ENCODE assay signal across 20 mouse cellular contexts in the genomic region with DNA sequence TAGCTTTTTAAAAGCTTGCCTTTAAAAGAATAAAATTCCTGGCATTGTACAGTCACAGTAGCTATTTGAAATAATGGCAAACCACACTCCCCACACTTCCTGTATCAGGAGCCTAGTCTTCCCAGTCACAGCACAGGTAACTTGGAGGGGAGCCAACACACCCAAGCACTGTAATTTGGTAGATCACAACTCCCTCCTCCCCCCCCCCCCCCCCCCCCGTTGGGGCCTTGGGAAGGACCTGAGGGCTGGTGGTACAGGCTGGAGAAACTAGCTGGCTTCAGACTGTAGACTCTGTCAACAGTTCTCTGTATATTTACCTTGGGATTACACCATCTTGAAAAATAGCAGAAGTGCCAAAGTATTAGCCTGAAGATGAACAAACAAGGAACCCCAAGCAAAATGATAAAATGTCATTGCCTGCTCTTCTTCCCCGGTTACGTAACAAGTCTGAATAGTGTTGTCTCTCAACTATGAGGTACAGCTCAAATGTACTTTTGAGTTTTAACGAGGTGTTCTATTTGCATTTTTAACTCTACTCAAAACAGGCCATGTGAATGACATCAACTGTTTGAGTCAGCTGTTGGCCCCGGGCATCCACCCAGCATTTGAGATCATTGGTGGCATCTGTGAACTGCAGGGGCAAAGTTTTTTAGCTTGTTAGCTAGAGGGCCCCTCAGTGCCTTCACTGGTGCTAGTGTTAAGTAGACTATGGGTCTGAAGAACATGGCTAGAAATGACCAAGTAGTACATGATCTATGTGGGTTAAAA. TPM values are rescaled to one million over a fixed set of nuclear protein-coding genes. Genes with fewer than 3 reads are reported as not detected.
A peak's percentile ranks its signal among the peaks of the same experiment; 100 is the strongest.
DNase-seq lines count a peak whose midpoint lies in the region; ATAC-seq lines count a peak whose summit lies in the region.
"Had no signal": no experiment of that assay in that cellular context is flagged by ENCODE, and none has a peak within 500 bp of the region (broad histone marks: within the 10 kb centered on the region; RNA-seq: fewer than 3 reads in every experiment).

No protein-coding gene starts in this region.

- H3K9me3 ChIP-seq in heart, embryonic 11.5 days (replicated peaks; ENCODE audit: control insufficient read depth, low read length) = no peaks in the 10 kb centered on the region
- no peaks in the 10 kb centered on the region for H3K9me3 ChIP-seq in lung, embryonic 16.5 days (ENCODE audit: control insufficient read depth, low read length)
- H3K9me3 ChIP-seq in stomach, embryonic 14.5 days (ENCODE audit: control insufficient read depth, low read depth, low read length) = no peaks in the 10 kb centered on the region
- no peaks in the 10 kb centered on the region for H3K9me3 ChIP-seq in neural tube, embryonic 15.5 days (replicated peaks)
- H3K9me3 ChIP-seq: embryonic facial prominence, embryonic 13.5 days; limb, embryonic 12.5 days; lung, embryonic 15.5 days; midbrain, embryonic 10.5 days had no signal

- no peak overlapping the region for H3K9ac ChIP-seq in heart, embryonic 11.5 days (ENCODE audit: low read depth, low read length)
- no peak overlapping the region for H3K9ac ChIP-seq in lung, embryonic 16.5 days (ENCODE audit: low read length)
- H3K9ac ChIP-seq in stomach, embryonic 14.5 days (replicated peaks; ENCODE audit: low read depth, low read length) = no peak overlapping the region
- H3K9ac ChIP-seq in neural tube, embryonic 15.5 days (replicated peaks) = no peak overlapping the region
- H3K9ac ChIP-seq: embryonic facial prominence, embryonic 13.5 days; limb, embryonic 12.5 days; lung, embryonic 15.5 days had no signal

- no peaks in the 10 kb centered on the region for H3K27me3 ChIP-seq in heart, embryonic 11.5 days (ENCODE audit: control insufficient read depth, insufficient read depth, low read length)
- H3K27me3 ChIP-seq in lung, embryonic 16.5 days (ENCODE audit: control insufficient read depth, insufficient read depth, low read depth, low read length) = no peaks in the 10 kb centered on the region
- no peaks in the 10 kb centered on the region for H3K27me3 ChIP-seq in stomach, embryonic 14.5 days (ENCODE audit: control insufficient read depth, insufficient read depth, low read length)
- no peaks in the 10 kb centered on the region for H3K27me3 ChIP-seq in neural tube, embryonic 15.5 days (replicated peaks)
- H3K27me3 ChIP-seq: embryonic facial prominence, embryonic 13.5 days; limb, embryonic 12.5 days; lung, embryonic 15.5 days had no signal

- DNase-seq in heart, adult 11 months = peak; percentile 77
- no peak for DNase-seq in lung, postnatal 14 days
- peak; percentile 8 for DNase-seq in yolk sac, embryonic 10.5 days (ENCODE audit: low spot score)
- DNase-seq: adrenal gland, adult 8-10 months; cerebellum, adult 11 months; cerebellum, postnatal 10 days; kidney, postnatal 36 days; right cerebral cortex, adult 18-20 months; thymus, adult 2 months had no signal

- no peak for ATAC-seq in heart, embryonic 11.5 days (replicated peaks; ENCODE audit: insufficient number of reproducible peaks, low FRiP score, low TSS enrichment)
- peak; percentile 54 for ATAC-seq in lung, embryonic 16.5 days (ENCODE audit: low read depth)
- ATAC-seq in stomach, embryonic 14.5 days (ENCODE audit: insufficient number of reproducible peaks, insufficient read depth, low FRiP score, low read depth) = 0 out of 2 replicates have a peak, but pooled peaks have one; percentile 63
- no peak for ATAC-seq in neural tube, embryonic 15.5 days (ENCODE audit: low FRiP score)
- ATAC-seq: forebrain, embryonic 16.5 days; hindbrain, embryonic 16.5 days; intestine, embryonic 16.5 days had no signal

- H3K4me1 ChIP-seq in heart, embryonic 11.5 days (ENCODE audit: control insufficient read depth, insufficient read depth, low read length) = no peaks in the 10 kb centered on the region
- no peaks in the 10 kb centered on the region for H3K4me1 ChIP-seq in lung, embryonic 16.5 days (replicated peaks; ENCODE audit: control insufficient read depth, insufficient read depth, low read length)
- no peaks in the 10 kb centered on the region for H3K4me1 ChIP-seq in stomach, embryonic 14.5 days (ENCODE audit: control insufficient read depth, insufficient read depth, low read length)
- H3K4me1 ChIP-seq in neural tube, embryonic 15.5 days = no peaks in the 10 kb centered on the region
- H3K4me1 ChIP-seq: embryonic facial prominence, embryonic 13.5 days; limb, embryonic 12.5 days; lung, embryonic 15.5 days; midbrain, embryonic 10.5 days had no signal

- no peak overlapping the region for H3K4me3 ChIP-seq in heart, embryonic 11.5 days (ENCODE audit: low read depth, low read length)
- H3K4me3 ChIP-seq in lung, embryonic 16.5 days (ENCODE audit: low read length) = no peak overlapping the region
- H3K4me3 ChIP-seq in stomach, embryonic 14.5 days (ENCODE audit: low read depth, low read length) = no peak overlapping the region
- H3K4me3 ChIP-seq in neural tube, embryonic 15.5 days (replicated peaks) = no peak overlapping the region
- H3K4me3 ChIP-seq: embryonic facial prominence, embryonic 13.5 days; limb, embryonic 12.5 days; lung, embryonic 15.5 days; midbrain, embryonic 10.5 days had no signal

- H3K36me3 ChIP-seq in heart, embryonic 11.5 days (ENCODE audit: control insufficient read depth, insufficient read depth, low read length) = no peaks in the 10 kb centered on the region
- H3K36me3 ChIP-seq in lung, embryonic 16.5 days (ENCODE audit: control insufficient read depth, insufficient read depth, low read length) = no peaks in the 10 kb centered on the region
- H3K36me3 ChIP-seq in stomach, embryonic 14.5 days (ENCODE audit: control insufficient read depth, insufficient read depth, low read length) = no peaks in the 10 kb centered on the region
- no peaks in the 10 kb centered on the region for H3K36me3 ChIP-seq in neural tube, embryonic 15.5 days
- H3K36me3 ChIP-seq: embryonic facial prominence, embryonic 13.5 days; limb, embryonic 12.5 days; lung, embryonic 15.5 days; midbrain, embryonic 10.5 days had no signal

- 82% methylated on average over 4 of the region's 5 CpGs for WGBS in heart, embryonic 11.5 days (ENCODE audit: insufficient replicate concordance)
- 70% methylated on average over 5 of the region's 5 CpGs for WGBS in lung, embryonic 16.5 days
- WGBS in stomach, embryonic 14.5 days = 83% methylated on average over 5 of the region's 5 CpGs
- 96% methylated on average over 4 of the region's 5 CpGs for WGBS in neural tube, embryonic 15.5 days

- no peak overlapping the region for H3K4me2 ChIP-seq in heart, embryonic 11.5 days
- no peak overlapping the region for H3K4me2 ChIP-seq in lung, embryonic 16.5 days (ENCODE audit: low read depth, low read length)
- no peak overlapping the region for H3K4me2 ChIP-seq in stomach, embryonic 14.5 days (replicated peaks; ENCODE audit: low read depth, low read length)
- H3K4me2 ChIP-seq in neural tube, embryonic 15.5 days = no peak overlapping the region
- H3K4me2 ChIP-seq: embryonic facial prominence, embryonic 13.5 days; limb, embryonic 12.5 days; lung, embryonic 15.5 days had no signal

- no peak overlapping the region for H3K27ac ChIP-seq in heart, embryonic 11.5 days (ENCODE audit: low read depth, low read length)
- no peak overlapping the region for H3K27ac ChIP-seq in lung, embryonic 16.5 days (ENCODE audit: low read length)
- H3K27ac ChIP-seq in stomach, embryonic 14.5 days (ENCODE audit: low read length) = no peak overlapping the region
- H3K27ac ChIP-seq in neural tube, embryonic 15.5 days (replicated peaks) = no peak overlapping the region
- H3K27ac ChIP-seq: embryonic facial prominence, embryonic 13.5 days; limb, embryonic 12.5 days; lung, embryonic 15.5 days; midbrain, embryonic 10.5 days had no signal

RNA-seq across cellular contexts. Expression of gene Plce1, which starts 33.7 kb away (rescaled TPM):
- 6.1 and 6.3 TPM in 2 replicates for polyA plus RNA-seq in heart, embryonic 11.5 days (2014; fragmentation: Nextera tagmentation; extraction: Ambion mirVana)
- 3.1 and 4.1 TPM in 2 replicates for polyA plus RNA-seq in lung, embryonic 16.5 days (2015; fragmentation: Nextera tagmentation; extraction: Ambion mirVana)
- polyA plus RNA-seq in stomach, embryonic 14.5 days (2014; fragmentation: Nextera tagmentation; extraction: Ambion mirVana) = 9.2 and 12.2 TPM in 2 replicates
- polyA plus RNA-seq in neural tube, embryonic 15.5 days (2015; fragmentation: Nextera tagmentation; extraction: Ambion mirVana) = 4.1 TPM in 2 replicates

Comparison
In these comparisons a context has a peak if more than half of its experiments do, and no peak if none do; other contexts are left out.
1. ATAC-seq: peak in lung, embryonic 16.5 days (single experiment) and stomach, embryonic 14.5 days (single experiment); none in heart, embryonic 11.5 days (single experiment) and neural tube, embryonic 15.5 days (single experiment).